Mouse (Mus musculus) limb, embryonic 12.5 days (tissue): ENCODE results near the gene Nrn1l. TPM values are rescaled to one million over a fixed set of nuclear protein-coding genes. Genes with fewer than 3 reads are reported as not detected.

ENCODE experiments used
- ATAC-seq: fragments of 200-750 bp; cut with Nextera tagmentation; 2 replicates; pipeline ENCODE4 v1.8.0; 2017; ENCODE audit warnings: low read depth, moderate TSS enrichment; ENCODE audit not compliant: insufficient number of reproducible peaks, insufficient read depth, low FRiP score, low TSS enrichment
- H3K27ac ChIP-seq: fragments of 300-500 bp; sonication (generic); 2 replicates; pipeline ENCODE4 v1.5.1; 2016; ENCODE audit warnings: mild to moderate bottlenecking, moderate library complexity
- H3K27me3 ChIP-seq: fragments of 300-500 bp; sonication (generic); 2 replicates; pipeline ENCODE4 v1.6.1; 2016; ENCODE audit warnings: mild to moderate bottlenecking, moderate library complexity
- H3K36me3 ChIP-seq: fragments of 300-500 bp; sonication (generic); 2 replicates; pipeline ENCODE4 v1.6.1; 2016; ENCODE audit warnings: mild to moderate bottlenecking, moderate library complexity
- H3K4me1 ChIP-seq: fragments of 300-500 bp; sonication (generic); replicated peaks from 2 replicates; pipeline ENCODE4 v1.6.1; 2016
- H3K4me2 ChIP-seq: fragments of 300-500 bp; sonication (generic); 2 replicates; pipeline ENCODE4 v1.6.1; 2016; ENCODE audit warnings: mild to moderate bottlenecking, moderate library complexity
- H3K4me3 ChIP-seq: fragments of 300-500 bp; sonication (generic); replicated peaks from 2 replicates; pipeline ENCODE4 v1.5.1; 2016; ENCODE audit warnings: mild to moderate bottlenecking
- H3K9ac ChIP-seq: fragments of 300-500 bp; sonication (generic); replicated peaks from 2 replicates; pipeline ENCODE4 v1.6.1; 2016; ENCODE audit warnings: mild to moderate bottlenecking, moderate library complexity
- H3K9me3 ChIP-seq: fragments of 300-500 bp; sonication (generic); 2 replicates; pipeline ENCODE4 v1.6.1; 2016; ENCODE audit warnings: mild to moderate bottlenecking, moderate library complexity
- WGBS: fragments of 180-500 bp; shearing (Covaris S2); methylation state at CpG from one replicate; pipeline ENCODE4 v1.1.7; 2016; 5-methylcytosine and 5-hydroxymethylcytosine counted together
- polyA plus RNA-seq: library from polyadenylated mRNA; unstranded; fragments of >200 nt; fragmentation: Nextera tagmentation; extraction: Ambion mirVana; gene quantifications from 2 replicates; pipeline ENCODE4 v1.2.1, GENCODE M21; 2016

The Nrn1l gene
- polyA plus RNA-seq: 0.38 and 0.77 TPM in 2 replicates

GRCm38 (mm10) chr8:105893339-105893738, at the start of gene Nrn1l:
Gene Nrn1l, plus strand, starts transcription at chr8:105893567.
- no peak within 1 kb of the TSS for H3K4me3 ChIP-seq
- peak; percentile 48 for ATAC-seq
- WGBS: 5% methylated on average over 11 of the region's 11 CpGs
- H3K36me3 ChIP-seq: peaks cover 66% of the 10 kb centered on the region
- H3K4me1 ChIP-seq: peaks cover 7% of the 10 kb centered on the region
- H3K27ac ChIP-seq: 0 out of 2 replicates have a peak within 1 kb of the TSS, but pooled peaks have one; percentile 2
- no peak within 1 kb of the TSS for H3K9ac ChIP-seq
- H3K9me3 ChIP-seq: no peaks in the 10 kb centered on the region
- H3K27me3 ChIP-seq: no peaks in the 10 kb centered on the region
- H3K4me2 ChIP-seq: peak within 1 kb of the TSS; percentile 16; the same call in 1 of the 2 replicates

- no peak overlapping the region for H3K27ac ChIP-seq
- no peaks in the 10 kb centered on the region for H3K9me3 ChIP-seq
- 93% methylated on average over 11 of the region's 11 CpGs for WGBS
- H3K36me3 ChIP-seq: peaks cover 74% of the 10 kb centered on the region
- peaks cover 8% of the 10 kb centered on the region for H3K4me1 ChIP-seq
- ATAC-seq: no peak
- no peak overlapping the region for H3K4me3 ChIP-seq
- no peak overlapping the region for H3K9ac ChIP-seq
- H3K27me3 ChIP-seq: no peaks in the 10 kb centered on the region
- H3K4me2 ChIP-seq: no peak overlapping the region
Measured at GRCm38 (mm10) chr8:105846678-105847077, 46.7 kb upstream of the Nrn1l start.

DNA sequence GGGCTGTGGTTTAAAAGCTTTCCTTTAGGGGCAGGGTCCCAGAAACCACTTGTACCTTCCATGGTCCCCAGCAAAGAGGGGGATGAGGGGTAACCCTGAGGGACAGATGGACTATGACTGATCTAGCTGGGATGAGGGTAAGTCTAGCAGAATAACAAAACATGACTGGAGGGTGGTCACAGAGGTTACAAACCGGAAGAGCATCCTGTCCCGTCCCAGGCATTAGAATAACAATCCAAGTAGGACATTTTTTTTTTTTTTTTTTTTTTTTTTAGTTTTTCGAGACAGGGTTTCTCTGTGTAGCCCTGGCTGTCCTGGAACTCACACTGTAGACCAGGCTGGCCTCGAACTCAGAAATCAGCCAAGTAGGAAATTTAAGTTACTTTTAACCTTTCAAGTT, 43.4 kb upstream of the Nrn1l start:
- Histone ChIP-seq H3K4me2 (no peak overlapping the region), H3K9me3 (no peaks in the 10 kb centered on the region), H3K4me1 (peaks cover 10% of the 10 kb centered on the region), H3K9ac (no peak overlapping the region), H3K27ac (no peak overlapping the region), H3K36me3 (peaks cover 47% of the 10 kb centered on the region), H3K4me3 (no peak overlapping the region), H3K27me3 (no peaks in the 10 kb centered on the region)
- no peak for ATAC-seq
- 91% methylated on average over 4 of the region's 4 CpGs for WGBS

DNA sequence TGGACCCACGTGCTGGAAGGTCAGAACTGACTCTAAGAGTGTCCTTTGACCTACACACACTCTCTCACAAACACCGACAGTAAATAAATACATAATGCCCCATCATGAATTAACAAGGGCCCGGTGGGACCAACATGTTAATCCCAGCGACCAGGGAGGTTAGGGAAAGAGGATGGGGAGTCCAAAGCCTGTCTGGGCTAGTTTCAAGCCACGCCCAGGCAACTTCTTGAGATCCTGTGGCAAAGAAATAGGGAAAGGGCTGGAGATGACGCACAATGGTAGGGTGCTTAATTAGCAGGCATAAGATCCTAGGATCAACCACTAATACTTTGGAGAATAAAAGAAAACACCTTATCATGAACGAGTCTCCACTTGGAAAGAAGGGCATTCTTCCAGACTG, 42.8 kb upstream of the Nrn1l start:
- H3K9me3 ChIP-seq: no peaks in the 10 kb centered on the region
- peak overlapping the region; percentile 19; the same call in 1 of the 2 replicates for H3K4me3 ChIP-seq
- no peak overlapping the region for H3K9ac ChIP-seq

DNA sequence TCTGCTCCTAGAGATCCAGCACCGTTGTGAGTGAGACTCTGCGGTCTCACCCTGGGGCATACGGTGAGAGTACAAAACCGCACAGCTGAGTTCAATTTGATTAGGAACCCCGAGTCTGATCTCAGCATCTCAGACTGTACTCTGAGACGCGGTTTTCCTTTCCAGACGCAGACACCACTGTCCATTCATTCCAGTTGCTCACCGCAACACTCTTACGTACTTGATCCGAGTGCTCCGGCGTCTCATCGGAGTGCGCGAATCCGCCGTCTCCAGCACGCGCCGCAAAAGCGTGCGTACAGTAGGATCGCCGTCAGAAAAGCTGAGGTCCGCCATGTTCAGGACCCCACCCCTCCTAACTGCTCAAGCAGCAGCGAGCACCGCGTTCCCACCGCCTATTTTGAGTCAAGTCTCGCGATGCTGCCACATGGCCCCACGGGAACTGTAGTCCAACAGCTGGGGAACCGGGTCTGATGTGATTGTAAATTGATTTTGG, 41.7 kb upstream of the Nrn1l start:
- H3K27ac ChIP-seq: peak overlapping the region; percentile 82
- peaks cover 30% of the 10 kb centered on the region for H3K36me3 ChIP-seq
- no peaks in the 10 kb centered on the region for H3K27me3 ChIP-seq
- peak; percentile 75 for ATAC-seq
- peaks cover 20% of the 10 kb centered on the region for H3K4me1 ChIP-seq
- peak overlapping the region; percentile 69 for H3K4me2 ChIP-seq
- under 1% methylated on average over 34 of the region's 34 CpGs for WGBS
- no peaks in the 10 kb centered on the region for H3K9me3 ChIP-seq
- peak overlapping the region; percentile 77 for H3K9ac ChIP-seq
- H3K4me3 ChIP-seq: peak overlapping the region; percentile 74

More for the DNA sequence above, 42.8 kb upstream of the Nrn1l start:
- Histone ChIP-seq H3K36me3 (peaks cover 41% of the 10 kb centered on the region), H3K27me3 (no peaks in the 10 kb centered on the region), H3K27ac (no peak overlapping the region), H3K4me2 (peak overlapping the region; percentile 69), H3K4me1 (peaks cover 10% of the 10 kb centered on the region)
- 81% methylated on average over 7 of the region's 7 CpGs for WGBS
- no peak for ATAC-seq

DNA sequence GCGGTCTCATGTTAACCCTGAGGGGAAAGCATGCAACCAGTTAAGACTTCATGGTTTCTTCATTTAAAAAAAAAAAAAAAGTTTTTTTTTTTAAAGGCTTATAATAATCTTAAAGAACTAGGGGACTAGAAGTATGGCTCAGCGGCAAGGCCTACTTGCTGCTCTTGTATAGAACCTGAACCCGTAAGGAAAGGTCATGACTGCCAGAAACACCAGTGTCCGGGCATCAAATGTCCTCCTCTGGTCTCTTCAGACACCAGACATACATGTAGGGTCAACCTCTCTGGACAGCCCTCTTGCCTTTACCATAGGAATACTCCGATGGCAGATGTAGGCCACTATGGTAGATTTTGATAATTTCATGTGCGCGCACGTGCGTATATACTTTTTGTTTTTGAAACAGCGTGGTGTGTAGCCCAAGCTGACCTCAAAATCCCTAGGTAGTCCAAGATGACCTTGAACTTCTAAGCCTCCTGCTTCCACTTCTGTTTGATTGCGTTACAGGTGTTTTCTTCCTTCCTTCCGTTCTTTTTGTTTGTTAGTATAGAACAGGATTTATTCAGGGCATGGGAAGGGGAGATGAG, 41.1 kb upstream of the Nrn1l start:
- Histone ChIP-seq H3K4me3 (peak overlapping the region; percentile 74; the same call in 1 of the 2 replicates), H3K9ac (no peak overlapping the region), H3K27me3 (no peaks in the 10 kb centered on the region), H3K4me1 (peaks cover 26% of the 10 kb centered on the region), H3K36me3 (peaks cover 26% of the 10 kb centered on the region), H3K9me3 (no peaks in the 10 kb centered on the region), H3K27ac (no peak overlapping the region), H3K4me2 (no peak overlapping the region)
- 83% methylated on average over 12 of the region's 12 CpGs for WGBS
- no peak for ATAC-seq

GRCm38 (mm10) chr8:105853178-105853577, 40.2 kb upstream of the Nrn1l start, which contains the start of gene Cenpt:
Gene Cenpt, minus strand, starts transcription at chr8:105853278.
- 88% methylated on average over 3 of the region's 3 CpGs for WGBS
- no peaks in the 10 kb centered on the region for H3K9me3 ChIP-seq
- no peak within 1 kb of the TSS for H3K4me2 ChIP-seq
- ATAC-seq: no peak
- no peak within 1 kb of the TSS for H3K9ac ChIP-seq
- peaks cover 35% of the 10 kb centered on the region for H3K4me1 ChIP-seq
- no peak within 1 kb of the TSS for H3K4me3 ChIP-seq
- no peaks in the 10 kb centered on the region for H3K27me3 ChIP-seq
- no peak within 1 kb of the TSS for H3K27ac ChIP-seq
- H3K36me3 ChIP-seq: peaks cover 19% of the 10 kb centered on the region

DNA sequence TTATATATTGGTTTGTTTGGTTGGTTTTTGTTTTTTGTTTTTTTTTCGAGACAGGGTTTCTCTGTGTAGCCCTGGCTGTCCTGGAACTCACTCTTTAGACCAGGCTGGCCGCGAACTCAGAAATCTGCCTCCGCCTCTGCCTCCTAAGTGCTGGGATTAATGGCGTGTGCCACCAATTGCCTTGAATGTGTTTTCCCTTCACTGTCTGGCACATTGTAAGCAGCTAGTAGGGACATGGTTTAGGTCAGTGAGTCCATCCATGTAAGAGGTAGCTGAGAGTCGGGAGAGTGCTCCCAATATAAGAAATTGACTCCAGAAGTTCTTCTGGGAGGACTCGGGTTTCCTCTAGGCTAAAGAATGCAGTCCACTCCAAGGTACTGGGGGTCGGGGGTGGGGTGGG, 39.1 kb upstream of the Nrn1l start:
- H3K9ac ChIP-seq: no peak overlapping the region
- ATAC-seq: peak; percentile 0; the same call in 1 of the 2 replicates
- H3K4me3 ChIP-seq: peak overlapping the region; percentile 77
- no peaks in the 10 kb centered on the region for H3K27me3 ChIP-seq
- peak overlapping the region; percentile 89; the same call in 1 of the 2 replicates for H3K27ac ChIP-seq
- H3K36me3 ChIP-seq: peaks cover 12% of the 10 kb centered on the region
- peaks cover 44% of the 10 kb centered on the region for H3K4me1 ChIP-seq
- WGBS: 26% methylated on average over 8 of the region's 8 CpGs
- peak overlapping the region; percentile 98 for H3K4me2 ChIP-seq
- no peaks in the 10 kb centered on the region for H3K9me3 ChIP-seq

DNA sequence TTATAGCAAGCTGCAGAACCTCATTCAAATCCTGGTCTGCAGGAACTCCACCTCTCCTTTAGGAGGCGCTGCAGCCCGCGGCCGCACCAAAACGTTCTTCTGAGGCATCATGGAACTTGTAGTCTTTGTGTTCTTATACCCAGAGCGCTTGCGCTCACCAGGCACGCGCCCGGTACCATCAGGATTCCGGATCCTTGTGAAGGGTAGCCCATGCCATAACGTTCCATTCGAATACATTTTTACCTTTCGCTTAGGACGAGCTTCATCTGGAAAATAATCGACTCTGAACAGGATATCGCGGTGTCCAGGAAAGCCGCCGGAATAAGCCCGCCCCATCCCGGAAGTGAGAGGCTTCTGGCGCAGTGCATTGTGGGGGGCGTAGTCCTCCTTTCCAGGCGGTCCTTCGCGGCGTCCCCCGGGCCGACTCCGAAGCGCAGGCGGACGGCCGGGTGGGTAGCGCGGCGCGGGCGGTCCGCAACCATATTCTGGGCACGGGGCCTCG, 38.6 kb upstream of the Nrn1l start, which contains the start of gene Thap11:
TSS of gene Thap11 (plus strand) at position 418 of the 502 bp plus-strand sequence.
- Histone ChIP-seq H3K4me1 (peaks cover 49% of the 10 kb centered on the region), H3K4me2 (peak within 1 kb of the TSS; percentile 98), H3K27ac (peak within 1 kb of the TSS; percentile 89), H3K27me3 (no peaks in the 10 kb centered on the region), H3K9me3 (no peaks in the 10 kb centered on the region), H3K9ac (peak within 1 kb of the TSS; percentile 82), H3K4me3 (peak within 1 kb of the TSS; percentile 77), H3K36me3 (peaks cover 7% of the 10 kb centered on the region; the same call in 1 of the 2 replicates)
- under 1% methylated on average over 43 of the region's 43 CpGs for WGBS
- peak; percentile 91 for ATAC-seq

- H3K9me3 ChIP-seq: no peaks in the 10 kb centered on the region
- under 1% methylated on average over 71 of the region's 71 CpGs for WGBS
- peaks cover 49% of the 10 kb centered on the region for H3K4me1 ChIP-seq
- peak overlapping the region; percentile 77 for H3K4me3 ChIP-seq
- no peaks in the 10 kb centered on the region for H3K27me3 ChIP-seq
- H3K36me3 ChIP-seq: peaks cover 7% of the 10 kb centered on the region; the same call in 1 of the 2 replicates
- H3K9ac ChIP-seq: peak overlapping the region; percentile 82
- no peak for ATAC-seq
- peak overlapping the region; percentile 98 for H3K4me2 ChIP-seq
- peak overlapping the region; percentile 89 for H3K27ac ChIP-seq
Measured at GRCm38 (mm10) chr8:105855248-105856167, 37.9 kb upstream of the Nrn1l start.
